21 mouse cellular contexts compared by ENCODE assay signal in genomic region chr10:121457381-121457780, GRCm38 (mm10).
"Had no signal": no experiment of that assay in that cellular context is flagged by ENCODE, and none has a peak within 500 bp of the region (broad histone marks: within the 10 kb centered on the region; RNA-seq: fewer than 3 reads in every experiment).

No protein-coding gene starts in this region.

- DNase-seq: layer of hippocampus, adult 9-11 months; liver; liver, postnatal 0 days; lung, embryonic 14.5 days; retina, postnatal 1 day; right cerebral cortex, postnatal 25 days; thymus, adult 2 months; thymus, postnatal 14 days; thymus, postnatal 4 days had no signal

- H3K27ac ChIP-seq: kidney, postnatal 0 days; layer of hippocampus, adult 2 months; limb, embryonic 10.5 days; limb, embryonic 13.5 days; liver, embryonic 14.5 days; macrophage; midbrain, embryonic 12.5 days; midbrain, embryonic 15.5 days; neural tube, embryonic 13.5 days; stomach, postnatal 0 days had no signal

- H3K36me3 ChIP-seq: limb, embryonic 13.5 days; midbrain, embryonic 12.5 days; midbrain, embryonic 15.5 days; neural tube, embryonic 13.5 days had no signal

- H3K4me3 ChIP-seq: layer of hippocampus, adult 2 months; limb, embryonic 10.5 days; limb, embryonic 13.5 days; midbrain, embryonic 12.5 days; midbrain, embryonic 15.5 days; neural tube, embryonic 13.5 days had no signal

- ATAC-seq: inflammation-experienced regulatory T-cells, adult 6 months; liver, postnatal 0 days; lung, postnatal 0 days; midbrain, embryonic 15.5 days had no signal

- H3K27me3 ChIP-seq: limb, embryonic 13.5 days; midbrain, embryonic 15.5 days; neural tube, embryonic 13.5 days had no signal

- H3K9me3 ChIP-seq: limb, embryonic 10.5 days; limb, embryonic 13.5 days; midbrain, embryonic 12.5 days; midbrain, embryonic 15.5 days; neural tube, embryonic 13.5 days had no signal

- H3K4me2 ChIP-seq: limb, embryonic 13.5 days; lung, embryonic 14.5 days; midbrain, embryonic 12.5 days; midbrain, embryonic 15.5 days; neural tube, embryonic 13.5 days had no signal

- H3K9ac ChIP-seq: limb, embryonic 13.5 days; liver, embryonic 14.5 days; liver, postnatal 0 days; lung, embryonic 14.5 days; midbrain, embryonic 12.5 days; midbrain, embryonic 15.5 days; neural tube, embryonic 13.5 days had no signal
